Mouse (Mus musculus) gastrocnemius, postnatal 36 days (tissue): Measurements from ENCODE around the gene Rab11fip2. TPM values are rescaled to one million over a fixed set of nuclear protein-coding genes. Genes with fewer than 3 reads are reported as not detected.
A peak's percentile ranks its signal among the peaks of the same experiment; 100 is the strongest.

Experiments
- DNase-seq, 2 experiments: peaks; one replicate each; pipeline ENCODE4 v3.0.0; 2022
- intact Hi-C: fragments of 180-260 bp; cut with DNase I; formaldehyde crosslinking; loops from one replicate; pipeline ENCODE4 v1.15.1; 2025
- long read RNA-seq, 2 experiments: library from polyadenylated mRNA; stranded (forward); transcript quantifications; one replicate each; pipeline ENCODE4 v2.0.0; 2021
- total RNA-seq, 2 experiments: library from RNA; stranded (reverse); gene quantifications; 2 replicates each; pipeline ENCODE4 v1.2.3; 2021

Rab11fip2 gene
- total RNA-seq, result 10 to 100 TPM; 11.0 to 11.8 TPM
- long read RNA-seq, experiment 1, partial matches to known transcripts, result 0 of 1 reads
- long read RNA-seq, experiment 1, other reads (novel, unspliced or antisense), result 1 of 1 reads
- long read RNA-seq, experiment 2, result 0 reads

- peak; percentile 82 to 87 for DNase-seq
- intact Hi-C loops, result no loop called here
Observed at GRCm38 (mm10) chr19:59943322-59943871, at the start of gene Rab11fip2. TSS of gene Rab11fip2 (minus strand) at chr19:59943654.

- DNase-seq, result no peak
- intact Hi-C loops, result no loop called here
Observed at GRCm38 (mm10) chr19:59981588-59981987, 38.1 kb upstream of the Rab11fip2 start.

- DNase-seq, result no peak
- intact Hi-C loops, result no loop called here
Observed at GRCm38 (mm10) chr19:59954936-59955335, 11.5 kb upstream of the Rab11fip2 start.

GRCm38 (mm10) chr19:59949731-59950130 is 6.3 kb upstream of the Rab11fip2 start:
- intact Hi-C loops, result no loop called here
- no peak for DNase-seq

- intact Hi-C loops, result no loop called here
- peak in 1 of 2 experiments; percentile 15 for DNase-seq
Observed at GRCm38 (mm10) chr19:59942716-59943321, 635 bp downstream of the Rab11fip2 start.

GRCm38 (mm10) chr19:59939711-59940110 is 3.7 kb downstream of the Rab11fip2 start:
- intact Hi-C loops, result loop anchor here (5.0 kb wide), 1 partner anchor 203 kb away; no protein-coding TSS in a partner anchor
- DNase-seq, result no peak

- intact Hi-C loops, result no loop called here
- DNase-seq, result no peak
Observed at GRCm38 (mm10) chr19:59932085-59932484, 11.4 kb downstream of the Rab11fip2 start.

GRCm38 (mm10) chr19:59928672-59929071 is 14.8 kb downstream of the Rab11fip2 start:
- intact Hi-C loops, result no loop called here
- DNase-seq, result no peak

GRCm38 (mm10) chr19:59926125-59926524 is 17.3 kb downstream of the Rab11fip2 start:
- no peak for DNase-seq
- intact Hi-C loops, result no loop called here

- no peak for DNase-seq
- intact Hi-C loops, result no loop called here
Observed at GRCm38 (mm10) chr19:59920846-59921245, 22.6 kb downstream of the Rab11fip2 start.

GRCm38 (mm10) chr19:59917901-59918613 is 25.4 kb downstream of the Rab11fip2 start:
- intact Hi-C loops, result no loop called here
- DNase-seq, result no peak

GRCm38 (mm10) chr19:59911554-59911953 is 31.9 kb downstream of the Rab11fip2 start:
- DNase-seq, result no peak
- intact Hi-C loops, result no loop called here

GRCm38 (mm10) chr19:59905296-59906081 is 38.0 kb downstream of the Rab11fip2 start:
- no peak for DNase-seq
- intact Hi-C loops, result no loop called here

GRCm38 (mm10) chr19:59899965-59900364 is 43.5 kb downstream of the Rab11fip2 start:
- DNase-seq, result no peak
- intact Hi-C loops, result no loop called here

GRCm38 (mm10) chr19:59898301-59898700 is 45.2 kb downstream of the Rab11fip2 start:
- DNase-seq, result no peak
- intact Hi-C loops, result no loop called here

GRCm38 (mm10) chr19:59889383-59889782 is 54.1 kb downstream of the Rab11fip2 start:
- intact Hi-C loops, result no loop called here
- no peak for DNase-seq

GRCm38 (mm10) chr19:59888846-59889245 is 54.6 kb downstream of the Rab11fip2 start:
- DNase-seq, result no peak
- intact Hi-C loops, result no loop called here

GRCm38 (mm10) chr19:59887866-59888265 is 55.6 kb downstream of the Rab11fip2 start:
- intact Hi-C loops, result no loop called here
- no peak for DNase-seq

GRCm38 (mm10) chr19:59885301-59885700 is 58.2 kb downstream of the Rab11fip2 start:
- no peak for DNase-seq
- intact Hi-C loops, result no loop called here

- intact Hi-C loops, result no loop called here
Observed at GRCm38 (mm10) chr19:59877238-59877637, 66.2 kb downstream of the Rab11fip2 start.

GRCm38 (mm10) chr19:59866666-59867065 is 76.8 kb downstream of the Rab11fip2 start:
- intact Hi-C loops, result no loop called here
- DNase-seq, result no peak

More at GRCm38 (mm10) chr19:59877238-59877637, 66.2 kb downstream of the Rab11fip2 start:
- no peak for DNase-seq
